Mouse (Mus musculus) cerebellum, adult 11 months (tissue): ENCODE data around the gene Cpsf4l.

ENCODE experiments used
- DNase-seq: peaks from one replicate; pipeline ENCODE4 v3.0.0; 2022

Cpsf4l gene

GRCm38 (mm10) chr11:113733631-113734364 is 24.0 kb upstream of the Cpsf4l start:
- DNase-seq = no peak

GRCm38 (mm10) chr11:113731945-113732612 is 22.3 kb upstream of the Cpsf4l start:
- DNase-seq = no peak

- DNase-seq = no peak
Measured at GRCm38 (mm10) chr11:113730879-113731278, 21.1 kb upstream of the Cpsf4l start.

GRCm38 (mm10) chr11:113729917-113730316 is 20.1 kb upstream of the Cpsf4l start:
- DNase-seq = no peak

- DNase-seq = no peak
Measured at GRCm38 (mm10) chr11:113729239-113729638, 19.4 kb upstream of the Cpsf4l start.

GRCm38 (mm10) chr11:113727992-113728391 is 18.2 kb upstream of the Cpsf4l start:
- DNase-seq = no peak

- DNase-seq = no peak
Measured at GRCm38 (mm10) chr11:113726994-113727888, 17.4 kb upstream of the Cpsf4l start.

- DNase-seq = no peak
Measured at GRCm38 (mm10) chr11:113725235-113726048, 15.6 kb upstream of the Cpsf4l start.

GRCm38 (mm10) chr11:113722405-113723090 is 12.7 kb upstream of the Cpsf4l start:
- DNase-seq = no peak

- no peak for DNase-seq
Measured at GRCm38 (mm10) chr11:113717767-113718424, 8.1 kb upstream of the Cpsf4l start.

- DNase-seq = no peak
Measured at GRCm38 (mm10) chr11:113716132-113716531, 6.3 kb upstream of the Cpsf4l start.

- no peak for DNase-seq
Measured at GRCm38 (mm10) chr11:113715078-113715674, 5.4 kb upstream of the Cpsf4l start.

- no peak for DNase-seq
Measured at GRCm38 (mm10) chr11:113711061-113711460, 1.2 kb upstream of the Cpsf4l start.

GRCm38 (mm10) chr11:113710257-113710777 is 500 bp upstream of the Cpsf4l start:
- DNase-seq = no peak

- DNase-seq = no peak
Measured at GRCm38 (mm10) chr11:113709272-113709671, 545 bp downstream of the Cpsf4l start.

- no peak for DNase-seq
Measured at GRCm38 (mm10) chr11:113708629-113709213, 1.1 kb downstream of the Cpsf4l start.

- no peak for DNase-seq
Measured at GRCm38 (mm10) chr11:113705966-113706652, 3.7 kb downstream of the Cpsf4l start.

GRCm38 (mm10) chr11:113703758-113704157 is 6.1 kb downstream of the Cpsf4l start:
- peak; percentile 71 for DNase-seq

- DNase-seq = no peak
Measured at GRCm38 (mm10) chr11:113699643-113700042, 10.2 kb downstream of the Cpsf4l start.
